Mouse (Mus musculus): ENCODE results near the gene Mef2b.

- TF ChIP-seq CTCF (IDR thresholded peaks at IDR 0.05; ENCODE audit: low read depth) (no peak), EP300 (IDR thresholded peaks at IDR 0.05; ENCODE audit: low read depth) (no peak)
These were observed 72.2 kb downstream of the Mef2b start for GRCm38 (mm10) chr8:70211726-70212111.
